ENCODE assay signal across 21 mouse cellular contexts in genomic region chr3:153337779-153338178, GRCm38 (mm10).
DNase-seq lines count a peak whose midpoint lies in the region; ATAC-seq and TF ChIP-seq lines count a peak whose summit lies in the region.
"Had no signal": no experiment of that assay in that cellular context is flagged by ENCODE, and none has a peak within 500 bp of the region (broad histone marks: within the 10 kb centered on the region; RNA-seq: fewer than 3 reads in every experiment).

No protein-coding gene starts in this region.

- H3K4me2 ChIP-seq in heart, embryonic 12.5 days, result no peak overlapping the region
- no peak overlapping the region for H3K4me2 ChIP-seq in midbrain, embryonic 11.5 days
- no peak overlapping the region for H3K4me2 ChIP-seq in midbrain, postnatal 0 days (ENCODE audit: low read depth, low read length, poor library complexity, severe bottlenecking)
- H3K4me2 ChIP-seq: forebrain, embryonic 15.5 days; heart, embryonic 15.5 days had no signal

- H3K9ac ChIP-seq in heart, embryonic 12.5 days, result no peak overlapping the region
- H3K9ac ChIP-seq in midbrain, embryonic 11.5 days (ENCODE audit: low read length), result no peak overlapping the region
- no peak overlapping the region for H3K9ac ChIP-seq in midbrain, postnatal 0 days (replicated peaks; ENCODE audit: low read length, poor library complexity, severe bottlenecking)
- H3K9ac ChIP-seq: forebrain, embryonic 15.5 days; heart, embryonic 15.5 days had no signal

- H3K4me1 ChIP-seq in heart, embryonic 12.5 days (replicated peaks), result no peaks in the 10 kb centered on the region
- H3K4me1 ChIP-seq in midbrain, embryonic 11.5 days (ENCODE audit: control insufficient read depth, insufficient read depth, low read length), result no peaks in the 10 kb centered on the region
- no peaks in the 10 kb centered on the region for H3K4me1 ChIP-seq in midbrain, postnatal 0 days (ENCODE audit: insufficient read depth, low read length)
- H3K4me1 ChIP-seq in cortical plate, adult 2 months (ENCODE audit: control insufficient read depth, insufficient read depth, low read length), result peaks cover 2% of the 10 kb centered on the region; the same call in 1 of the 2 replicates
- H3K4me1 ChIP-seq: forebrain, embryonic 15.5 days; heart, embryonic 15.5 days had no signal

- no peaks in the 10 kb centered on the region for H3K27me3 ChIP-seq in heart, embryonic 12.5 days (replicated peaks)
- no peaks in the 10 kb centered on the region for H3K27me3 ChIP-seq in midbrain, embryonic 11.5 days (ENCODE audit: control insufficient read depth, insufficient read depth, low read length)
- H3K27me3 ChIP-seq in midbrain, postnatal 0 days (ENCODE audit: insufficient read depth, low read length), result no peaks in the 10 kb centered on the region
- H3K27me3 ChIP-seq: forebrain, embryonic 15.5 days; heart, embryonic 15.5 days had no signal

- no peak for TF ChIP-seq CTCF in layer of hippocampus, adult 2 months (conservative IDR thresholded peaks at IDR 0.05)
- no peak for TF ChIP-seq CTCF in midbrain, postnatal 0 days (IDR thresholded peaks at IDR 0.05)
- no peak for TF ChIP-seq CTCF in cortical plate, adult 2 months (IDR thresholded peaks at IDR 0.05; ENCODE audit: extremely low read depth, insufficient read depth, low read length)

- H3K27ac ChIP-seq in heart, embryonic 12.5 days (ENCODE audit: poor library complexity, severe bottlenecking), result no peak overlapping the region
- H3K27ac ChIP-seq in layer of hippocampus, adult 2 months, result peak overlapping the region; percentile 51; the same call in 1 of the 2 replicates
- H3K27ac ChIP-seq in midbrain, embryonic 11.5 days (ENCODE audit: low read depth, low read length), result no peak overlapping the region
- H3K27ac ChIP-seq in midbrain, postnatal 0 days (ENCODE audit: low read depth, low read length), result no peak overlapping the region
- H3K27ac ChIP-seq in cortical plate, adult 2 months (ENCODE audit: insufficient read depth, low read length), result peak overlapping the region; percentile 72
- H3K27ac ChIP-seq: forebrain, embryonic 15.5 days; heart, embryonic 10.5 days; heart, embryonic 15.5 days had no signal

- no peak for TF ChIP-seq POLR2A in cortical plate, adult 2 months (IDR thresholded peaks at IDR 0.05; ENCODE audit: extremely low read depth, insufficient read depth, low read length)

- H3K9me3 ChIP-seq in heart, embryonic 12.5 days (replicated peaks), result no peaks in the 10 kb centered on the region
- no peaks in the 10 kb centered on the region for H3K9me3 ChIP-seq in midbrain, embryonic 11.5 days (ENCODE audit: control insufficient read depth, low read length)
- H3K9me3 ChIP-seq in midbrain, postnatal 0 days (ENCODE audit: low read length), result no peaks in the 10 kb centered on the region
- H3K9me3 ChIP-seq: forebrain, embryonic 15.5 days; G1E; heart, embryonic 10.5 days; heart, embryonic 15.5 days had no signal

- ATAC-seq in heart, embryonic 12.5 days (ENCODE audit: insufficient number of reproducible peaks, low FRiP score), result no peak
- ATAC-seq in midbrain, embryonic 11.5 days (ENCODE audit: low FRiP score), result 0 out of 2 replicates have a peak, but pooled peaks have one; percentile 27
- no peak for ATAC-seq in midbrain, postnatal 0 days (ENCODE audit: low FRiP score)
- ATAC-seq: CD4-positive, CD25-positive, alpha-beta regulatory T cell, adult 4 months; forebrain, embryonic 15.5 days had no signal

- DNase-seq in heart, adult 11 months, result peak; percentile 85
- DNase-seq in layer of hippocampus, adult 2 months (ENCODE audit: low spot score in 2 of 2), result no peak
- no peak for DNase-seq in layer of hippocampus, adult 9-10 months (ENCODE audit: low spot score)
- DNase-seq in midbrain, embryonic 11.5 days (ENCODE audit: low spot score, missing footprints), result no peak
- DNase-seq in midbrain, postnatal 0 days (ENCODE audit: low spot score), result no peak
- no peak for DNase-seq in cerebellum, postnatal 10 days
- DNase-seq: adrenal gland, adult 8-10 months; adrenal gland, postnatal 36 days; B cell, adult 2 months; cerebellum, adult 2 months; cerebellum, postnatal 14 days; gastrocnemius, postnatal 36 days; heart, adult 18-20 months; heart, postnatal 14 days had no signal

- no peaks in the 10 kb centered on the region for H3K36me3 ChIP-seq in heart, embryonic 12.5 days
- H3K36me3 ChIP-seq in midbrain, embryonic 11.5 days (ENCODE audit: control insufficient read depth, insufficient read depth, low read length), result no peaks in the 10 kb centered on the region
- H3K36me3 ChIP-seq in midbrain, postnatal 0 days (ENCODE audit: insufficient read depth, low read length), result no peaks in the 10 kb centered on the region
- H3K36me3 ChIP-seq: forebrain, embryonic 15.5 days; heart, embryonic 10.5 days; heart, embryonic 15.5 days had no signal

- H3K4me3 ChIP-seq in heart, embryonic 12.5 days, result no peak overlapping the region
- H3K4me3 ChIP-seq in layer of hippocampus, adult 2 months, result no peak overlapping the region
- H3K4me3 ChIP-seq in midbrain, embryonic 11.5 days (ENCODE audit: low read depth, low read length), result no peak overlapping the region
- no peak overlapping the region for H3K4me3 ChIP-seq in midbrain, postnatal 0 days (ENCODE audit: low read depth, low read length)
- no peak overlapping the region for H3K4me3 ChIP-seq in cortical plate, adult 2 months (ENCODE audit: insufficient read depth, low read length)
- H3K4me3 ChIP-seq: forebrain, embryonic 15.5 days; heart, embryonic 10.5 days; heart, embryonic 15.5 days had no signal

- WGBS in heart, embryonic 12.5 days, result 66% methylated on average over 3 of the region's 3 CpGs
- WGBS in midbrain, embryonic 11.5 days, result 91% methylated on average over 3 of the region's 3 CpGs
- WGBS in midbrain, postnatal 0 days, result 91% methylated on average over 3 of the region's 3 CpGs

Comparison
In these comparisons a context has a peak if more than half of its experiments do, and no peak if none do; other contexts are left out.
1. H3K27ac ChIP-seq: peak in layer of hippocampus, adult 2 months (single experiment) and cortical plate, adult 2 months (single experiment); none in heart, embryonic 12.5 days (single experiment), midbrain, embryonic 11.5 days (single experiment) and midbrain, postnatal 0 days (single experiment).